Mouse (Mus musculus) heart, embryonic 14.5 days (tissue): ENCODE results near the gene Spsb4. TPM values are rescaled to one million over a fixed set of nuclear protein-coding genes. Genes with fewer than 3 reads are reported as not detected.
A peak's percentile ranks its signal among the peaks of the same experiment; 100 is the strongest.

Experiments
- ATAC-seq: fragments of 200-750 bp; cut with Nextera tagmentation; 2 replicates; pipeline ENCODE4 v1.8.0; 2017; ENCODE audit warnings: low read depth, moderate TSS enrichment; ENCODE audit not compliant: insufficient number of reproducible peaks, insufficient read depth, low FRiP score
- H3K27ac ChIP-seq, 2 experiments: fragments of 200-500 bp in 1 of 2; fragments of 300-500 bp in 1 of 2; sonication (generic) in 1 of 2; replicated peaks in 1 of 2; 2 replicates each; pipeline ENCODE4 v1.5.1; 2012 to 2014; ENCODE audit warnings: low read depth in 2 of 2, low read length in 2 of 2, control low read depth in 1 of 2, mild to moderate bottlenecking in 1 of 2, mixed read lengths in 1 of 2; ENCODE audit not compliant: control insufficient read depth in 1 of 2, insufficient read depth in 1 of 2
- H3K27me3 ChIP-seq: fragments of 300-500 bp; sonication (generic); 2 replicates; pipeline ENCODE4 v1.6.1; 2014; ENCODE audit warnings: mild to moderate bottlenecking, low read length, control low read depth; ENCODE audit not compliant: control insufficient read depth, insufficient read depth
- H3K36me3 ChIP-seq: fragments of 300-500 bp; sonication (generic); 2 replicates; pipeline ENCODE4 v1.6.1; 2014; ENCODE audit warnings: mild to moderate bottlenecking, control low read depth, low read length, mixed read lengths; ENCODE audit not compliant: control insufficient read depth, insufficient read depth
- H3K4me1 ChIP-seq, 2 experiments: fragments of 200-500 bp in 1 of 2; fragments of 300-500 bp in 1 of 2; sonication (generic) in 1 of 2; 2 replicates each; pipeline ENCODE4 v1.6.1; 2012 to 2014; ENCODE audit warnings: low read length in 2 of 2, control low read depth in 1 of 2, mixed read lengths in 1 of 2; ENCODE audit not compliant: control insufficient read depth in 2 of 2, insufficient read depth in 2 of 2
- H3K4me2 ChIP-seq: fragments of 300-500 bp; sonication (generic); 2 replicates; pipeline ENCODE4 v1.6.1; 2014; ENCODE audit warnings: mild to moderate bottlenecking, low read length
- H3K4me3 ChIP-seq, 2 experiments: fragments of 200-500 bp in 1 of 2; fragments of 300-500 bp in 1 of 2; sonication (generic) in 1 of 2; 2 replicates each; pipeline ENCODE4 v1.5.1; 2012 to 2014; ENCODE audit warnings: low read length in 2 of 2, mild to moderate bottlenecking in 2 of 2, control low read depth in 1 of 2, low read depth in 1 of 2, moderate library complexity in 1 of 2; ENCODE audit not compliant: control insufficient read depth in 1 of 2, insufficient read depth in 1 of 2
- H3K9ac ChIP-seq: fragments of 300-500 bp; sonication (generic); 2 replicates; pipeline ENCODE4 v1.6.1; 2014; ENCODE audit warnings: mild to moderate bottlenecking, low read length
- H3K9me3 ChIP-seq: fragments of 300-500 bp; sonication (generic); 2 replicates; pipeline ENCODE4 v1.6.1; 2016; ENCODE audit warnings: low read length, control low read depth; ENCODE audit not compliant: control insufficient read depth
- WGBS: fragments of 180-500 bp; shearing (Covaris S2); extraction: QIAGEN DNeasy Blood & Tissue Kit; methylation state at CpG from one replicate; pipeline ENCODE4 v1.1.7; 2014; 5-methylcytosine and 5-hydroxymethylcytosine counted together
- polyA plus RNA-seq: library from polyadenylated mRNA; unstranded; fragments of >200 nt; fragmentation: Nextera tagmentation; extraction: Ambion mirVana; gene quantifications from 2 replicates; pipeline ENCODE4 v1.2.1, GENCODE M21; 2014

The Spsb4 gene
- polyA plus RNA-seq, 1 experiment from 2014 or later = 41.9 TPM

DNA sequence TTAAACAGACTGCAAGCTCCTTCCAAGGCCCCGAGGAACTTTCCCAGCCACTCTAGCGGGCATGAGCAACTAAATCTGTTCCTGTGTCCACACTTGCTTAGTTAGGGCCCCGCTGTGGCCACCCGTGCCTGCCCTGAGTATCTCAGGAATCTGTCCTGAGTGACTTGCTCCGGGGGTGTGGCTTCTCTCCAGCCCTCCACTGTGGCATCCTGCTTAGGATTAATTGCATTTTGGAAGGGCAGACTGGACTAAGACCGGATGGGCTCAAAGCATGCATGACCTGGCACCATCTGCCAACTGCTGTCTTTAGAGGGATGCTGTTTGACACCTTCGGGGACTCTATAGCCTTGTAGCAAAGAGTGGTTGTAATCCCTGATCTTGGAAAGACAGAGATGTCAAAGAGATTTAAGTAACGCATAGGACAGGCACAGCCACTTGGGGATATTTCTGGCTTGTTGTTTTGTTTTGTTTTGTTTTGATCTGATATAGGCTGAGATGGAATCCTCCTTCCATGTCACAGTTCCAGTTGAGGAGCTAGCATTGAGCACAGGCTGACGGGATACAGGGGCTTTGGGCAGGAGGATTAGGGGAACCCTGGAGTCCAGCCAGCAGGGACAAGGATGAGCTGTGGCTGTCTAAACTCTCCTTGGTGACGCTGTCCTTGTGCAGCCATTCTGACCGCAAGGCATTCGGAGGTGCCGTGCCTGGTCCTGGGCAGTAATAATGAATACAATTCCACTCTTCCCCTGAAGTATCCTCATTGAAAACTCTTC lies 55.0 kb downstream of the Spsb4 start:
- Histone ChIP-seq H3K4me3 (no peak overlapping the region), H3K9me3 (no peaks in the 10 kb centered on the region), H3K4me2 (no peak overlapping the region), H3K27me3 (no peaks in the 10 kb centered on the region), H3K9ac (peak overlapping the region; percentile 44), H3K4me1 (peaks cover 36 to 40% of the 10 kb centered on the region in 2 experiments), H3K27ac (peak overlapping the region in 1 of 2 experiments; percentile 76; a peak in 2 of 4 replicates), H3K36me3 (no peaks in the 10 kb centered on the region)
- ATAC-seq = no peak
- WGBS = 44% methylated on average over 13 of the region's 13 CpGs

DNA sequence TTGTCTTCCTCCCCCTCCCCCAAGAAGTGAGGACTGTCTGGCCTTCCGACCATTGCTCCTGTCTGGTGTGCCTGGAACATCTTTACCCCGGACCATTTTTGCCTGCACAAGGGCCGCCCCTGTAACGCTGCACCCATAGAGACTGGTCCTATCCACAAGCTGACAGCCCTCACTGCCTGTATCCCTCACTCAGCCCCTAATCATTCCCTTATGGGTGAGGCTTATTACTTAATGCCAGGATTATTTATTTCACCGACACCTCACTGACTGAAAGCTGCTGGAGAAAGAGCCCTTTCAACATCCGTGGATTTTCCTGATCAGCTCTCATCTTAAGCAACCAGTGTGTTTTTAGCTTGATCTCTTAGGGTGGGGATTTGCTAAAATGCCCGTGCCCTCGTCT lies 55.9 kb downstream of the Spsb4 start:
- Histone ChIP-seq H3K27ac (peak overlapping the region; percentile 50 to 76), H3K9me3 (no peaks in the 10 kb centered on the region), H3K27me3 (no peaks in the 10 kb centered on the region), H3K36me3 (no peaks in the 10 kb centered on the region), H3K4me3 (no peak overlapping the region), H3K4me1 (peaks cover 44 to 49% of the 10 kb centered on the region in 2 experiments), H3K4me2 (no peak overlapping the region), H3K9ac (no peak overlapping the region; the same call in 1 of the 2 replicates)
- 53% methylated on average over 8 of the region's 8 CpGs for WGBS
- no peak; the same call in 1 of the 2 replicates for ATAC-seq

DNA sequence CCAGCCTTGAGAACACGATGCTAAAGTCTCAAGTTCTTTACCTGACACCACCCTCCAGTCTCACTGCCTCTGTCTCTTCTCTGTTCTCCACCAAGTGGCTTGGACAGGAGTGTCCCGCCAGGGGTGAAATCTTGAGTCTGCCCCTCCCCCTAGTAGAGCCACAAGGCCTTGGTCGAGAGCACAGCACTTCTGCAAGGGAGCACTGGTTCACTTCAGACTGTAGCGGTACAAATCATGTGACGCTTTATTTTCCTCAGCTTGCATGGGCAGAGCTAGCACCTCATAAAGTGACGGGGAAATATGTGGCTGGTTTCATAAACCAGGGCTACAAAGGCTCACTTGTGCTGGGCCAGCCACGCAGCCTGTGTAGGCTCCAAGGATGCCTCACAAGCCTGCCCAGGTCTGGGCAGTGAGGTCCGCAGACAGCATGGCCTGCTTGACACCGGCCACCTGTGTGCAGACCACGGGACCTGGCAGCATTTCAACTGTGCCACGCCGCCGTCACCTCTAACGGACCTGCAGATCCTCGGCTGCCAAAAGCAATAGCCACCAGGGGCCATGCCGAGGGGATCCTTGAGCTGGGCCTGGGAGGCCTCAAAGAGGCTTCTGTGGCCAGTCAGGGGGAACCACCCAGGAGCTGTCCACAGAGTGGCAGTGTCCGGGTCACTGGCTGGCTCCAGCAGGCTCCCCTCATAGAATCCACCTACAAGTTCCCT lies 56.5 kb downstream of the Spsb4 start:
- Histone ChIP-seq H3K9me3 (no peaks in the 10 kb centered on the region), H3K4me3 (no peak overlapping the region), H3K4me2 (peak overlapping the region; percentile 24), H3K36me3 (no peaks in the 10 kb centered on the region), H3K27me3 (no peaks in the 10 kb centered on the region), H3K27ac (peak overlapping the region; percentile 50 to 76), H3K9ac (peak overlapping the region; percentile 49), H3K4me1 (peaks cover 49 to 55% of the 10 kb centered on the region in 2 experiments)
- peak; percentile 40; the same call in 1 of the 2 replicates for ATAC-seq
- WGBS = 21% methylated on average over 17 of the region's 17 CpGs

DNA sequence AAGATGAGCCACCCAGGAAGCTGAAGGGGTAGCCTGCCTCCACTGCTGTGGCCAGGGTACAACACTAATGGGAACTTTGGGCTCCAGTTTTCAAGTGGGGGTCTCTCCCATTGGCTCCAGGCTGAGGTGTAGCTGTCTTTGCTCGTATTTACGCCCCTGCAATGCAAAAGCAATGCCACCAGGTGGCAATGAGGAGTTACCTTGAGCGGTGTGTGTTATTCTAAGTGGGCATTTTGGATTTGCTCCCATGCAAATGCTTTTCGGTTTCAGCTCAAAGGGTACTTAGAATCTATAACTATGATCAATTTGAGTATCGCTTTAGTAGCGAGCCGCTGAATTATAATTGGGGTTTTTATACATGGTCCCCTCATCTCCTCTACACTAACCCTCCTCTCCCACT lies 57.6 kb downstream of the Spsb4 start:
- Histone ChIP-seq H3K9ac (no peak overlapping the region), H3K4me2 (no peak overlapping the region), H3K4me3 (no peak overlapping the region), H3K36me3 (no peaks in the 10 kb centered on the region), H3K4me1 (peaks cover 56 to 63% of the 10 kb centered on the region in 2 experiments), H3K27ac (peak overlapping the region in 1 of 2 experiments; percentile 76; a peak in 1 of 4 replicates), H3K9me3 (no peaks in the 10 kb centered on the region), H3K27me3 (no peaks in the 10 kb centered on the region)
- ATAC-seq = no peak
- 55% methylated on average over 7 of the region's 7 CpGs for WGBS

DNA sequence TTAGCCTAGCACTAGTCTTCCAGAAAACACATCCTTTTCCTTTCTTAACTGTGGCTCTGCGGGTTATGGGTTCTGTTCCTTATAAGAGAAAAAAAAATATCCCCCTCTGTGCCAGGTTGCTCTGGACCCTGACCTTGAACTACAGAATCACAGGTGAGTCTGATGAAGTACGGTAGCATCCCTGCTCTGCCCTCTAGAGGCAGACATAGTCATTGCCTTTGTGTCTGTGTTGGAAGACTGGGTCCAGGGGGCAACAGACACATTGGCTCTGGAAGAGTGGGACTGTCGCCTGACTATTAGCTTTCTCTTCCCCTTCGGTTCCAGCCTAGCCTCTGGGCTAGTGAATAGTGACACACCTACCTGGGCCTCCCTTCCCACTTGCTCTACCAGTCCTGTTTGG lies 58.4 kb downstream of the Spsb4 start:
- Histone ChIP-seq H3K4me1 (peaks cover 63 to 71% of the 10 kb centered on the region in 2 experiments), H3K27ac (no peak overlapping the region), H3K27me3 (no peaks in the 10 kb centered on the region), H3K4me3 (no peak overlapping the region), H3K9me3 (no peaks in the 10 kb centered on the region), H3K9ac (no peak overlapping the region), H3K36me3 (no peaks in the 10 kb centered on the region), H3K4me2 (no peak overlapping the region)
- 80% methylated on average over 4 of the region's 4 CpGs for WGBS
- ATAC-seq = no peak

DNA sequence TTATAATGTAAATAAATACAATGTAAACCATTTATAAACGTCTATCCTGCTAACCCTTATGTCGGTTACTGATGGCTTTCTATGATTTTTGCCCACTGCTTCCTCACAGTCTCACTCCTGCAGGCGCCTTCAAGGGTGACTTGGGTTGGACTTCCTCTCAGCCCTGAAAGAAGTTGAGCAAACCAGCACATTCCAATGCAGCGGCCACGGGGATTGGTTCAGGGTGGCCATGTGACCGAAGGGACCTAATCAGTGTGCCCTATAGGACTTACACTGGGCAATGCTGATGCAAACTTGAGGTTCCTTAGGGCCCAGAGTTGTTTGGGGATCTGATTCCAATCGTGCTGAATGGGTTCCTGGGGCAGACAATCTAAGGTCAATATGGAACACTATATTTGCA lies 59.2 kb downstream of the Spsb4 start:
- Histone ChIP-seq H3K9me3 (no peaks in the 10 kb centered on the region), H3K4me3 (no peak overlapping the region), H3K4me2 (no peak overlapping the region), H3K27ac (no peak overlapping the region), H3K36me3 (no peaks in the 10 kb centered on the region), H3K4me1 (peaks cover 69 to 77% of the 10 kb centered on the region in 2 experiments), H3K27me3 (no peaks in the 10 kb centered on the region), H3K9ac (no peak overlapping the region)
- WGBS = 82% methylated on average over 7 of the region's 7 CpGs
- no peak for ATAC-seq

GRCm38 (mm10) chr9:96958009-96958615 lies 60.5 kb downstream of the Spsb4 start:
- Histone ChIP-seq H3K4me3 (no peak overlapping the region), H3K4me2 (no peak overlapping the region), H3K4me1 (peaks cover 71 to 81% of the 10 kb centered on the region in 2 experiments), H3K36me3 (no peaks in the 10 kb centered on the region), H3K9me3 (no peaks in the 10 kb centered on the region), H3K27ac (peak overlapping the region; percentile 94 to 98), H3K9ac (peak overlapping the region; percentile 57), H3K27me3 (no peaks in the 10 kb centered on the region)
- no peak for ATAC-seq
- 53% methylated on average over 6 of the region's 6 CpGs for WGBS
